Mouse (Mus musculus) MEL (cell line): ENCODE measurements at regions not wholly inside any gene's neighbourhood (a gene's known extent, or its start where the extent isn't known, plus 50 kb on each side); places are given as distances from the start of the nearest gene placed in this dataset.

Experiments used
- CTCF ChIP-seq, 3 experiments: IDR thresholded peaks in 2 of 3; conservative IDR thresholded peaks in 1 of 3; 2 replicates each; pipeline ENCODE4 v1.5.1; 2011 to 2012; ENCODE audit warnings: low read length in 3 of 3, low read depth in 2 of 3, mild to moderate bottlenecking in 2 of 3, improper control_type of control experiment in 1 of 3, inconsistent platforms in 1 of 3, mixed read lengths in 1 of 3, moderate library complexity in 1 of 3; ENCODE audit not compliant: control insufficient read depth in 1 of 3, insufficient read depth in 1 of 3, poor library complexity in 1 of 3, severe bottlenecking in 1 of 3
- HCFC1 ChIP-seq: IDR thresholded peaks from 2 replicates; pipeline ENCODE4 v1.6.1; 2012; ENCODE audit warnings: low read depth, mild to moderate bottlenecking, inconsistent platforms, low read length, improper control_type of control experiment, moderate library complexity
- KAT2A ChIP-seq: conservative IDR thresholded peaks from 2 replicates; pipeline ENCODE4 v1.6.1; 2012; ENCODE audit warnings: low read depth, low read length, improper control_type of control experiment, inconsistent platforms
- MEF2A ChIP-seq: IDR thresholded peaks from 2 replicates; pipeline ENCODE4 v1.6.1; 2014; ENCODE audit warnings: low read depth, mild to moderate bottlenecking, inconsistent platforms, low read length, improper control_type of control experiment; ENCODE audit not compliant: poor library complexity, insufficient replicate concordance, severe bottlenecking; ENCODE audit errors: extremely low read depth
- MYB ChIP-seq: IDR thresholded peaks from 2 replicates; pipeline ENCODE4 v1.6.1; 2011; ENCODE audit warnings: mild to moderate bottlenecking, low read depth, low read length, improper control_type of control experiment
- NELFE ChIP-seq: IDR thresholded peaks from 2 replicates; pipeline ENCODE4 v1.6.1; 2011; ENCODE audit warnings: low read depth, low read length, improper control_type of control experiment
- POLR2A ChIP-seq, 2 experiments: IDR thresholded peaks; 2 replicates each; pipeline ENCODE4 v1.6.1; 2011 to 2012; ENCODE audit warnings: low read length in 2 of 2, mild to moderate bottlenecking in 2 of 2, control low read depth in 1 of 2, improper control_type of control experiment in 1 of 2, low read depth in 1 of 2, moderate library complexity in 1 of 2; ENCODE audit not compliant: control insufficient read depth in 1 of 2, insufficient read depth in 1 of 2, poor library complexity in 1 of 2
- TCF12 ChIP-seq: IDR thresholded peaks from 2 replicates; pipeline ENCODE4 v1.6.1; 2014; ENCODE audit warnings: low read depth, mild to moderate bottlenecking, inconsistent platforms, low read length, improper control_type of control experiment, moderate library complexity
- ZKSCAN1 ChIP-seq: IDR thresholded peaks from 2 replicates; pipeline ENCODE4 v1.6.1; 2012; ENCODE audit warnings: low read depth, mild to moderate bottlenecking, inconsistent platforms, low read length, improper control_type of control experiment, moderate library complexity

DNA sequence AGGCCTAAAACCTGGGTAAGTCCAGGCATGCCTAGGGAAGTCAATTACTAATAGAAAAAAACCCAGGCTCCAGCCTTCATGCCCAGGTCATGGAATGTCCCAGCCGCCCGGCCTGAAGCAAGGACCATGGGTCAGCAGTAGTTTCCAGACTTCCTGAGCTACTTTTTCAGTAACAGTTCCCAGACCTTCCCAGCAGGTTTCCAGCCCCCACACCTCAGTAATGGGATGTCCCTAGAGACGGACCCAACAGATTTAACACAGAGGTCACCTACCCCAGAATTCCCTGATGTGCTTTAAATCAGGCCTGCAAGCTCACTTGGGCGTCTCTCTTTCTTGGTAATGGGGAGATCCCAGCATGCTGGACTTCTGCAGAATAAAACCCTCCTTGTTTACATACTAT is 65.2 kb upstream of the Rpl34 start:
- no peak for TF ChIP-seq CTCF (IDR thresholded peaks at IDR 0.05 in 2 of 3, conservative IDR thresholded peaks at IDR 0.05 in 1 of 3; ENCODE audit: control insufficient read depth in 1 of 3, insufficient read depth in 1 of 3, low read depth in 2 of 3, low read length in 3 of 3, poor library complexity in 1 of 3, severe bottlenecking in 1 of 3)
- no peak for TF ChIP-seq KAT2A
- TF ChIP-seq MEF2A, result no peak
- no peak for TF ChIP-seq ZKSCAN1
- TF ChIP-seq HCFC1, result no peak
- TF ChIP-seq TCF12, result no peak
- TF ChIP-seq NELFE, result no peak
- TF ChIP-seq POLR2A (IDR thresholded peaks at IDR 0.05; ENCODE audit: control insufficient read depth in 1 of 2, insufficient read depth in 1 of 2, low read depth in 1 of 2, low read length in 2 of 2, poor library complexity in 1 of 2), result no peak
- TF ChIP-seq MYB, result no peak
